Mouse (Mus musculus) stomach, postnatal 0 days (tissue): ENCODE results near the gene Acp2.

Source experiments
- CTCF ChIP-seq: IDR thresholded peaks from 2 replicates; pipeline ENCODE4 v1.5.1; 2016; ENCODE audit warnings: antibody characterized with exemption, low read depth, mild to moderate bottlenecking, moderate library complexity
- EP300 ChIP-seq: optimal IDR thresholded peaks from 2 replicates; pipeline ENCODE3; 2016; ENCODE audit warnings: antibody characterized with exemption

GRCm38 (mm10) chr2:91160591-91160990 lies 42.1 kb upstream of the Acp2 start:
- no peak for TF ChIP-seq EP300
- TF ChIP-seq CTCF, result no peak
